Mouse (Mus musculus): ENCODE measurements around the gene Neb. TPM values are rescaled to one million over a fixed set of nuclear protein-coding genes. Genes with fewer than 3 reads are reported as not detected.

Gene Neb
- polyA plus RNA-seq, 1 experiment, result 0.24 TPM

DNA sequence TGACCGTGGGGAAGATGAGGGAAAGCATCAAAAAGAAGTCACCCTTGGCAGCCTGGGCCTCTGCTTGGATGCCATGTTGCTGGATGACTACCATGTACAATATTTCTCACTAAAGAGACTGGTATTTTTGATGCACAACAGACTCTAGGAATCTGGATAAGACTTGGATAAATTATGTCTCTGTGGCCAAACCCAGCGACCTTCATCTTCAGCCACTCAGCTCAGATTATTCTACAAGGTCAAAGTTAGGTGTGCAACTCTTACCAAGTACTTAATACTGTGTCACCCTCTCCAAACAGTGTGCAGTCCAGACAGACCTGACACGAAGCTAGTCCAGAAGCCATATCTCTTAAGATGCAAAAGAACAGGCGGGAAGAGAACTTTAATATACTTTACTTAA lies 60.8 kb downstream of the Neb start:
- 78% methylated on average over 4 of the region's 4 CpGs for WGBS
- no peak for DNase-seq (ENCODE audit: low read depth, low spot score)

DNA sequence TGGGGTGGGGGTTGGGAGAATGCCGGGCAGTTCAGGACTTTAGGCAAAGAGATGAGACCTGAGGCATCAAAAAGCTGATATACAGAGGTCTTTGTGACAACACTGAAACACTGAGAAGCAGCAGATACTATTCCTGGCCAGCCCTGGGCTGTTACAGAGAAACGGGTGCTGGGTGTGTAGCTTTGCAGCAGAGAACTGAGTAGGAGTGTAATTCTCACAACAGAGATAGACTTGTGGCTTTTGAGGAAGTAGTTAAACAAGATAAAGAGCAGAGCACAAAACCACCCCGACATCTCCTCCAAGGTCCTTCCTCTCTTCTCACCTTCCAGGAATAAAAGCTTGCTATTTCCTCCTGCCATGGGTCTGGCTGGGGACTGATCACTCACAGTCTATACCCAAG lies 62.5 kb downstream of the Neb start:
- 52% methylated on average over 3 of the region's 3 CpGs for WGBS
- DNase-seq (ENCODE audit: low read depth, low spot score), result no peak

DNA sequence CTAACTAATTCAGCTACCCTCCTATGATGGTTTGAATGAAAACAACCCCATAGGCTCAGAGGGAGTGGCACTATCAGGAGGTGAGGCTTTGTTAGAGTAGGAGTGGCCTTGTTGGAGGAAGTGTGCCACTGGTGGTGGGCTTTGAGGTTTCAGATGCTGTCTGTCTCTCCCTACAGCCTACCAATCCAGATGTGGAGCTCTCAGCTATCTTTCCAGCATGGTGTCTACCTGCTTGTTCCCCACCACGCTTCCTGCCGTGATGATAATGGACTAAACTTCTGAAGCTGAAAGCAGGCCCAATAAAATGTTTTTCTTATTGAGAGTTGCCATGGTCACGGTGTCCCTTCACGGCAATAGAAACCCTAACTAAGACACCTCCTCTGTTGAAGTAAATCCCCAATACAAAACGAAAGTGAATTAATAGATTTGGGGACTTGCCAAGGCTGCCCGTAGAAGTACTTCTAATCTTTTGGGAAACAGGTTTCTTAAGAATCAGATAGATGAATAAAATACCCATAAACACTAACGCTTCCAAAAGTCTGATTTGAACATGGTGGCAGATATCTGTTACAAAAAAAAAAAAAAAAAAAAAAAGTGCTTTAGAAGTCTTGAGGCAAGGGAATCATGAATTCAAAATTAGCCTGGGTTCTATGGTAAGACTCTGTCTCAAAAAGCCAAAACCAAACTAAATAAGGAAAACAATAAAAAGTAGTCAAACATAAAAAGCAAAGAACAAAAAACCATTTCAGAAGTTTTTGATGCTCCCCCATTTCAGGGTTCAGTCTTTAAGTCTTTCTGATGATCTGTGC lies 63.1 kb downstream of the Neb start:
- DNase-seq (ENCODE audit: low read depth, low spot score), result no peak
- 80% methylated on average over 7 of the region's 7 CpGs for whole genome bisulfite sequencing

DNA sequence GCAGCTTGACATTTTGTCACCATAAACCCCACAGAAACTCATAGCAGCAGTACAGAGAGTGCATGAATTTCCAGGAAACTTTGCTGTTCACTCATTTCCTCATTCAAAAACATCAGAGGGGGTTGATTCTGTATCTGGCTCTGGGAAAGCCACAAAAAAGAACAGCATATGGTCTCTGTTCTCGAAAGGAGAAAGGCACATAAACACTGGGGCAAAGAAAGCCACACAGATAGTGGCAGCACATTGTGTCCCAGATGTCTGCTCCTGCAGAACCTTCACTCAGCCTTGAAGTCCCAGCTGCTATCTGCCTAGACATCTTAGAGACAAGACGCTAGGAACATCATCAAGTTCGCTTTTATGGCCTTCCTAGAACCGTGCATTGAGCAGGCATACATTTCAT lies 67.5 kb downstream of the Neb start:
- WGBS, result 59% methylated on average over 4 of the region's 4 CpGs
- no peak for DNase-seq (ENCODE audit: low read depth, low spot score)

DNA sequence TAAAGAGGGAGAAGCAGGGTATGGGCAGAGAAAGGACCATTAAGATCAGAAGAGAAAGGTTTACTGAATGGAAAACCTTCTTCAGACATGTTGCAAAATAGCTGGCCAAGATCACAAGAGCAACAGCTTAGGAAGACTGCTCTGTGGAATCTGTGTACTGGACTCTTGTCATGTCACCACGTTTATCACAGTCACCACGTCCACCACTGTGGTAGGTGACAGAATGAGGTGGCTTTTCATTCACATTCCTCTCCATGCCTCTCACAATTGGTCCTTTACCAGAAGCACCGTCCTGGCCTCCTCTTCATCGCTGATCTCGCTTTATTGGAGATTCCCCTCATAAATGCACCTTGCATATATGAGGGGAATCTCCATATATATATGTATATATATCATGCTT lies 71.6 kb downstream of the Neb start:
- WGBS, result 77% methylated on average over 5 of the region's 5 CpGs
- DNase-seq (ENCODE audit: low read depth, low spot score), result no peak

DNA sequence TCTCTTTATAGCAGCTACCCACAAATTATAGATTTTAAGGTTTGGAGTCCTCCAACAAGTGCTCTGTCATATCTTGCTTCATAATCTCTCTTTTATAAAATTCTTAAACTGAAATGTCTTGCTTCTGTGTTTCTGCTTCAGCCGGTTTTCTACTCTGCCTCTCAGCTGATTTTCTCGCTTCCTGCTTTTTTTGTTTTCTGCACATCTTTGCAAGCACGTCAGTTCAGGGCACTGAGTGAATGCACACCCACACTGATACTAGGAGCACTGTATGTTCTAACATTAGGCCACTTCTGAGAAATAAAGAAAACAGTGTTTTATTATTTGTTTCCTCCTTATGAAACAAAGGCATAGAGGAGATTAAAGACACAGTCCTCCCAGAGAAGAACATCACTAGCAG lies 73.7 kb downstream of the Neb start:
- DNase-seq (ENCODE audit: low read depth, low spot score), result no peak
- 75% methylated on average over 3 of the region's 3 CpGs for WGBS

DNA sequence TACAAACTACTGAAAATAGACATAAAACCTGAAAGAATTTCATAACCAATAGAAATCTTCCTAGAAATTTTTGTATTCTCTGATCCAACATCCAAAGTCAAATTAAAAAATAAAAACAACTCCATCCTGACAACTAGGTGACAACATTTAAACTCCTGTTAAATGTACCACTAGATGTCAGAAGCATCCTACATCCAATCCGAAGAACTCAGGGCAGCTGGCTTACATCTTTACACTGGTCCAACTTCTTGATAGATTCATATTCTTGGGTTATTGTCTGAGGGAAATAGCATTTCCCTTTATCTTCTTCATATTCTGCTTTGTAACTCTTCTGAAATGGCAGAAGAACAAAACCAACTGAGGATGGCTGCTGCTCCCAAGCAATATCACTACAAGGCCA lies 74.9 kb downstream of the Neb start:
- DNase-seq (ENCODE audit: low read depth, low spot score), result no peak
- 73% methylated on average over 1 of the region's 1 CpGs for WGBS

DNA sequence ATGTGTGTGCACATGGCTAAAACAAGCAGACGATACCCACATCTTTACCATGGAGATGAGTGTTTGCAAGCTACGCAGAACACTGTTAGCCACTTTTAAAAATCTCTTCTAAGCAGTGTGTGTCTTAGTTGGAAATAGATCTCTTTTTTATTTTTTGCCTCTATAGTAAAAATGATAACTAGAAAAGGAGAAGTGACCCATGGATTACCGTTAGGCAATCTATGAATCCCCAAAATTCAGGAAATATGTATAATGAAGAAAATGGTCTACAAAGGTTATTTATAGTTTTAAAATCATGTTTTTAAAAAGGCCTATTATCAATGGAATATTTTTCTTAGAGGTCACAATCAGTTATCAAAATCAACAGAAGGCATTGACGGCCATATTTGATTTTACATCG lies 80.3 kb downstream of the Neb start:
- WGBS, result 90% methylated on average over 5 of the region's 5 CpGs

DNA sequence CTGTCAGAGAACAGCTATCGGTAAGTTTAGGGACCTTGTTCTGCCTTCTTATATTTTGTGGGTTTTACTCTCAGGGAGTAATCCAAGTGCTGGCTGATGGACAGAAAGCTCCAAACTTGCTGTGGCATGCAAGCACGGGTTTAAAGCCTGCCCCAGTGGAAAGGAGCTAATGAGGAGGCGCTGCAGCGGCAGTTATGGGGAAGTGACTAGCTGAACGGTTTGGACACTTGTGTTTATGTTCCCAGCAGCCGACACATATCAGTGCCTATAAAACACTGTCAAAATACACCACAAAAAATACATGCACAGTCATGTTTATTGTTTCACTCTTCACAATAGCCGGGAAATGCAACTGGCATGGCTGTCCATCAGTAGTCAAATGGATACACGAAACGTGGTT lies 81.5 kb downstream of the Neb start:
- no peak for DNase-seq (ENCODE audit: low read depth, low spot score)
- 67% methylated on average over 9 of the region's 9 CpGs for WGBS

More for the DNA sequence above, 80.3 kb downstream of the Neb start:
- no peak for DNase-seq (ENCODE audit: low read depth, low spot score)

DNA sequence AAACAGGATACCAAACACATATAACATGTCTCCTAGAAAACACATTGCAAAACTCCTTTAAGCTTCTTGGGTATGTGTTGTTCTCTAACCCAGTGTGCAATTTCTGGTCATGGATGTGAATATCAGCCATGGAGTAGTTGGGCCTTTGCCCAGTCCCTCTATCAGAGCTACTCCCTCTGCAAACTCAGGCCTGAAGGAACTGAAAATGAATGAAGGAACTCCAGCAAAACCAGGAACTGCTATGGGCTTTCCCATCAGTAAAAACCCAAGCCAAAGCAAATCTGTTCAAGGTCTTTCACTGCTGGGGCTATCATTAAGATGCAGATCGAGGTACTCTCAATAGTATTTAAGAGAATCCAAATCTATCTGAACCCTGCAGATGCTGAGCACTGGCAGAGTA lies 90.8 kb downstream of the Neb start:
- DNase-seq (ENCODE audit: low read depth, low spot score), result no peak

DNA sequence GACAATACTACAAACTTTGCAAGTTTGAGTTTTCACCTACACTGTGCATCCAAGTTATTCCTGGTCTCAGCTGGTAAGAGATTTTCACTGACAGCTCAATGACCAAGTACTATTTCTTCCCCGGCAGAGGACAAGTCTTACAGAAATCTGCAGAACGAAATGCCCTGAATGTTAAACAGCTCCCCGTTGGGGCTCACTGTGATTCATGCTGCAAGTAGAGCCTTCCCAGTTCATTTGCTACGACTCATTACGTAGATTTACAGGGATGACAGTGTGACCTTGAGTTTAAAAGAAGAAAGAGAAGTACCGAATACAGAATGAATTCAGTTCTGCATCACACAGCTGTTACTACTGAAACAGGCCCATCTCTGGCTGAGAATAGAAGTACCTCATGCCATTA lies 91.9 kb downstream of the Neb start:
- DNase-seq (ENCODE audit: low read depth, low spot score), result no peak
- WGBS, result 65% methylated on average over 6 of the region's 6 CpGs

More for the DNA sequence above, 90.8 kb downstream of the Neb start:
- WGBS, result 63% methylated on average over 1 of the region's 1 CpGs

DNA sequence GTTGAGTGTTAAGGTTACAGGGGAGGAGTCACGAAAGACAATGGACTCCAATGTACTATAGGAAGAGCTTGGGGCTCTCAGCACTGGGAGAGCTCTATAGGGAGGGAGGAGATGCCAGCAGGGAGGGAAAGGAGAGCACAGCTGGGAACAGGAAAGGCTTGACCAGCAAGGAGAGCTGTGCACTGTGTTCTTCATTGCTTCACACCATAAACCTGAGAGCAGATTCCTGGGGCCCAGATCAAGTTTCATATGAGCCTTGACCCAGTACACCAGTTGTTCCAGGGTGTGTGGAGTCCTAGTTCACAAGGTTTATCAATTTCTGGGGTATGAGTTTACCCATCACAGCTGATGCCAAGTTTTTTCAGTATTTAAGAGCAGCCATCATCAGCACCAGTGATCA lies 106.1 kb downstream of the Neb start:
- DNase-seq (ENCODE audit: low read depth, low spot score), result no peak
- 19% methylated on average over 1 of the region's 1 CpGs for WGBS

DNA sequence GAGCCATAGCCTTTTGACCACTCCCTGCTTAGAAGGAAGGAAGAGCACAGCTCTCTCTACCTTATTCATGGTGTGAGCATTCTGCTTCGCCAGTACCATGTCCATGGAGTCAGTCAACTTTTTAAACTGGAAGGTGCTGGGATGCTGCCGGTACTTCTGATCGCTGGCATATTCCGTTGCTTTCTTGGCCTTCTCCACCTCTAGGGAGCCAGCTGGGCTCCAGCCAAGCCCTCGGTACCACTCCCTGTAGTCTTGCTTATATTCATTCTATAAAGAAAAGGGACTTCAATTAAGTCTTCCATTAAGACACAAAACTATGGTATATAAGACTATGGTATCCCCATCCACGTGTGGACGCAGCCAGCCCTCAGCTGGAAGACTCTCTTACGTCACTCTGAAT lies 107.4 kb downstream of the Neb start:
- 90% methylated on average over 8 of the region's 8 CpGs for WGBS
- DNase-seq (ENCODE audit: low read depth, low spot score), result no peak

DNA sequence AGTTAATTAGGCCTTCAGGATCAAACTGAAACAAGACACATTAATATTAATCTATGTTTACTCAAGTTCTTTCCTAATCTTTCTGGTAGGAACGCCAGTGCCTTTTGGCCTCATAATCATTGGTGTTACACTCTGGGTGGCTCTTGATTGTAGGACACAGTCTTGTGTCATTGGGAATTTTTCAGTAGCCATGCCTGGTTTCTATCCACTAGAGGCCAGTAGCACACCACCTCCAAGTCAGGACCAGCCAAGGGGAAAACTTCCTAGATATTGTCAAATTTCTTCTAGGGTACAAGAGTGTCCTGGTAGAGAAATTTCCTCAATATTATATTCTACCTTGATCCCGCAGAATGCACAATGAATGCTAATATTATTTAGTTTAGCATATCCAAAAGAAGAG lies 116.1 kb downstream of the Neb start:
- DNase-seq (ENCODE audit: low read depth, low spot score), result no peak

DNA sequence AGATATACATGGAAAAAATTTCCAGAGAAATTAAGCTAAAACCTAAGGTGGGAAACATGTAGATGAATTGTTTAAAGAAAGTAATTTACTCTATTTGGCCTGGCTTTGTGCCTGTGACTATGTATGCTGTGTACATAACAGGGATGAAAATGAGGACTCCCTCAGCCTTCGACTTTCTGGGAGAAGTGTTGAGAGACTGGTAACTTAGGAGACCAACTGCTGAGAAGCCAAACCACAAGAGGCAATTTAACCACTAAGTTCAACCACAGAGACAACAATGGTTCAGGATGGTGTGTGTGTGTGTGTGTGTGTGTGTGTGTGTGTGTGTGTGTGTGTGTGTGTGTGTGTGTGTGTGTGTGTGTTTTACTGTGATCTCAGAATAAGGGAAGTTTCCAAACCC lies 126.2 kb downstream of the Neb start:
- 11% methylated on average over 1 of the region's 1 CpGs for WGBS
- no peak for DNase-seq (ENCODE audit: low read depth, low spot score)

More for the DNA sequence above, 116.1 kb downstream of the Neb start:
- WGBS, result 32% methylated on average over 2 of the region's 2 CpGs

DNA sequence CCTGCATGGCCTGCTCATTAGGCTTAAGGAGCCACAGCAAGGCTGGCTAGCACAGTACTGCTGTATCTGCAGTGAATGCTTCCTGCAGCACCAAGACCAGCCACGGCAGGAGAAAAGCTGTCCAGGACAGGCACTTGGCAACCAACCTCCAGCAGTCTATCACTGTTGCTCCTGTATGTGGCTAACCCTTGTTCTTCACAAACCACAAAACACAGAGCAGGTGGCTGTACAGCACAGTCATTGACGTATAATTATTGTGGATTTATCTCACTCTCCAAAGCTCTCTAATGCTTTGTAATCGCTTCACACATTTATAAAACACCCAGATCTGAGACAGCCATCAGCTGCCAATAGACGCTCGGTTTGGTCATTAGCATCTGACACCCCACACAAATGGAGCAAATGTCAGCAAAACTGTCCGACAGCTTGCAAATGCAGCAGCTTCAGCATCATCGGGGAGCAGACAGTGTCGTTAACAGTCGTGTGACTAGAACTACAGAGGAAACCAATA lies 129.9 kb downstream of the Neb start:
- DNase-seq (ENCODE audit: low read depth, low spot score), result no peak
- 83% methylated on average over 9 of the region's 9 CpGs for WGBS

DNA sequence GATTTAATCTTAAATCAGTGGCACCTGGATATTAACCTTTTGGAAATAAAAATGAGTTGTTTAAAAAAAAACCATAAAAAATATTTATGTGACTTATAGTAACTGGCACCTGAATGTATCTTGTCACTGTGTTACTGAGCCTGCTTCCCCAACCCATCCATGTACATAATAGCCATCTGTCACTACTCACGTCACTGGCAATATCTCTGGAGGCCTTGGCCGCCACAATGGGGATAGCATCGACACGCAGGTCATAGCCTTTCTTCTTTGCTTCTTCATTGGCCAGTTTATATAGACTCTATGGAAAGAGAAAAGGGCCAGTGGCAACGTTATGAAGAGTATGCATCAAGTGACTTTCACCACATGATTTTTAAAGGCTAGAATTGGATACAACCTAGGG lies 133.2 kb downstream of the Neb start:
- 81% methylated on average over 5 of the region's 5 CpGs for WGBS
- DNase-seq (ENCODE audit: low read depth, low spot score), result no peak

DNA sequence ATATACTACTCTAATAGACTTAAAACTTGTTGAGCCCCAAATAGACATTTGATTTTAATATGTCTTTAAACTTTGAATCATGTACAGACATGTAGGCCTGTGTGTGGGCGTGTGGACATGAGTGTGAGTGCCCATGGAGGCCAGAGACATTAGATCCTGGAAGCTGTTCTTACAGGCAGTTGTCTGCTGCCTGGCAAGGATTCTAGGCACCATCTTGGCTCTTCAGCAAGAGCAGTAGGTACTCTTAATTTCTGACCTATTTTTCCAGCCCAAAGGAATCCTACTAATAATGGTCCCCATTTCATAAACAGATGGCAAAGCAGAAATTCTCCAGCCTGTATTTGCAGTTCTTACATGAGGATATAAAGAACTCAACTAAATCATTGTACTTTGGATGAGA lies 135.6 kb downstream of the Neb start:
- DNase-seq (ENCODE audit: low read depth, low spot score), result no peak
- WGBS, result 84% methylated on average over 1 of the region's 1 CpGs

DNA sequence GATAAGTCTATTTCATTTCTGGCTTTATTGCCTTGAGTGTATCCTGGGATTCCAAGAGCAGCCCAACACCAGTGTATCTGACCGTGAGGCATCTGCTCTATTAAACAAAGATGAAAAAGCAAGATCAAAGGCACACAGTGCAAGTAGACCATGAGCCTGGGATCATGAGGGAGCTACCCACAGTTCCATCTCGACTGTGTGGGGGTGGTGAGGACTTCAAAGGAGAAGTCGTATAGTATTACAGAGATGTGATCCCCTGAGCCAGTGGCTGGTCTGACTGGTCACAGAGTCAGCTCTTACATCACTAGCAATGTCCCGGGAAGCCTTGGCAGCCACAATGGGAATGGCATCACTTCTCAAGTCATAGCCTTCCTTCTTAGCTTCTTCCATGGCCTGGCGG lies 140.4 kb downstream of the Neb start:
- 34% methylated on average over 5 of the region's 5 CpGs for WGBS

DNA sequence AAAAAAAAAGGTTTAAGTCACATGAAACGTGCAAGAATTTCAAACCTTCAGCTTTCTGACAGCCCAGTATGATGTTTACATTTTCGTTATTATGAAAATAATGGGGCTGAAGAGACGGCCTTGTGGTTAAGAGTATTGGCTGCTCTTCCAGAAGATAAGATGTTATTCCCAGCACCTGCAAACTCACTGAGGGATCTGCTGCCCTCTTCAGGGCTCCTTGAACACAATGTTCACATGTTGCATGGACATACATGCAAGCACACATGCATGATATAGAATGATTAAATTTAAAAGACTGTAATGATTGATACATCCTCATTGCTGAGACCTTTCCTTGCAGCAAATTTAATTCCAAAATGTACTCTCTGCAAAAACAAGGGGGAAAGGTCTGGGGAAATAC lies 150.7 kb downstream of the Neb start:
- DNase-seq (ENCODE audit: low read depth, low spot score), result no peak
- WGBS, result 46% methylated on average over 3 of the region's 3 CpGs

More for the DNA sequence above, 140.4 kb downstream of the Neb start:
- DNase-seq (ENCODE audit: low read depth, low spot score), result no peak

DNA sequence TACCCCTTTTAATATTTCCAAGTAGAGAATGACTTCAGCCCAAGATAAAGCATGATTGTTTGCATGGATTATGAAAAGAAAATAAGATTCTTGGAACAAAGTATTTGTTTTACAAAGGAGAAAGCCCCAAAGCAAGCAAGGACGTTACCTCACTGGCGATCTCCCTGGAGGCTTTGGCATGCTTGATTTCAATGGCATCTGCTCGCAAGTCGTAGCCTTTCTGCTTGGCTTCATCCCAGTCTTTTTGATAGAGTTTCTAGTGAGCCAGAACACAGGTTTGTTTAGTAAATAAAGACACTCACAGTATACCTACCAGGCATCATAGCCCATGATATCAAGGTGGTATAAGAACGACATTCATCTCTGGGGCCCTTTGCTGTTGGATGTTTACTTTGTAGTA lies 153.9 kb downstream of the Neb start:
- DNase-seq (ENCODE audit: low read depth, low spot score), result no peak
- 79% methylated on average over 5 of the region's 5 CpGs for WGBS

DNA sequence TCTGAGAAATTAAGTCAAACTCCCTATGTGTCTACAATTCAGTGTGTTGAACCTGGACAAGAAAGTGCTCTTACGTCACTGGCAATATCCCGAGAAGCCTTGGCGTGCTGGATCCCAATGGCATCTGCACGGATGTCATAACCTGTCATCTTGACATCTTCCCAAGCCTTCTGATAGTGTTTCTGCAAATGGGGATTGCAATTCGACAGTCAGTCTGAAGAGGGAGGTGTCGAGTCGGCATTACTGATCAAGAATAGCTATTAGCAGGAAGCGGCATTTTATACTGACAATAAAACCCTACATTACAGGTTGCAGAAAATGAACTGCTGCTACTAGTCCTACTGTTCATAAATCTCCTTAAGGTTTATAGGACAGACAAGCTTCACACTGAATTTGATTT lies 158.2 kb downstream of the Neb start:
- 37% methylated on average over 8 of the region's 8 CpGs for WGBS
- no peak for DNase-seq (ENCODE audit: low read depth, low spot score)
